Mouse (Mus musculus): ENCODE data around the gene Olfr1369-ps1.

- TF ChIP-seq CTCF (IDR thresholded peaks at IDR 0.05; ENCODE audit: control insufficient read depth, insufficient read depth, low read length) (no peak), POLR2A (IDR thresholded peaks at IDR 0.05; ENCODE audit: borderline replicate concordance, control insufficient read depth, low read depth, low read length) (no peak)
Observed at GRCm38 (mm10) chr13:21166936-21167909, 55.9 kb downstream of the Olfr1369-ps1 start.

Measured in bone marrow, adult 2 months (tissue).